ENCODE assay signal across 8 mouse cellular contexts in the genomic region with DNA sequence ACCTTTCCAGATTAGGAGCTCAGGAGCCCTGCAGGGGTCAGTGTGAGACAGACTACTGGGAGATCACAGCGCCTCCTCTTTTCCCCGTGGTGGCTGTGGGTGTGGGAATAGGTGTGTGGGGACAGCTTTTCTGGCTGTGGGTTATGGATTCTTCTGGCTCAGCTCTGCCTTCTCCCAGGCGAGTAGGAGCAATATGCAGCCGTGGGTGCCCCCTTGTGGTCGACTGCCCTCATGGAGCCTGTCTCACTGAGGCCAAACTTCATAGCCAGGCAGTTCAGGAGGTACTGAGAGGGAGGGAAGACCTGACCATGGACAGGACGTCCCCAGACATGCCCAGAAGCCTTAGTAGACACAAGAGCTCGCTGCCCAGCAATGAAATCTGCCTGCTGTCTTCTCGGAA.
A peak's percentile ranks its signal among the peaks of the same experiment; 100 is the strongest.
DNase-seq lines count a peak whose midpoint lies in the region; ATAC-seq and TF ChIP-seq lines count a peak whose summit lies in the region.

No protein-coding gene starts in this region.

- no peaks in the 10 kb centered on the region for H3K27me3 ChIP-seq in intestine, postnatal 0 days (replicated peaks; ENCODE audit: control insufficient read depth, insufficient read depth, low read length)

- no peak overlapping the region for H3K27ac ChIP-seq in intestine, postnatal 0 days (ENCODE audit: low read depth, low read length)

- no peaks in the 10 kb centered on the region for H3K36me3 ChIP-seq in intestine, postnatal 0 days (ENCODE audit: control insufficient read depth, insufficient read depth)

- no peak for ATAC-seq in CD4-positive, CD25-positive, alpha-beta regulatory T cell, adult 4 months
- ATAC-seq in intestine, postnatal 0 days, result peak; percentile 65; the same call in 1 of the 2 replicates
- peak; percentile 85 for ATAC-seq in megakaryocyte-erythroid progenitor cell, adult 5-6 weeks (replicated peaks; ENCODE audit: low FRiP score, low TSS enrichment, poor library complexity, severe bottlenecking)

- TF ChIP-seq CTCF in intestine, postnatal 0 days (IDR thresholded peaks at IDR 0.05; ENCODE audit: low read depth), result peak; percentile 89

- no peak overlapping the region for H3K4me3 ChIP-seq in intestine, postnatal 0 days (ENCODE audit: low read depth, low read length)

- 4% methylated on average over 8 of the region's 8 CpGs for WGBS in intestine, postnatal 0 days

- intact Hi-C loops in left cerebral cortex, postnatal 10 days (cut with DNase I), result no loop called here

- H3K4me1 ChIP-seq in intestine, postnatal 0 days (replicated peaks; ENCODE audit: control insufficient read depth, insufficient read depth, low read length), result no peaks in the 10 kb centered on the region

- DNase-seq in CD4-positive, CD25-positive, alpha-beta regulatory T cell, adult 2 months (ENCODE audit: low read depth, low spot score), result peak; percentile 24
- DNase-seq in embryo, embryonic 9.5 days (ENCODE audit: extremely low spot score), result peak; percentile 81
- peak; percentile 93 for DNase-seq in heart, adult 11 months
- peak; percentile 82 to 87 for DNase-seq in left cerebral cortex, postnatal 10 days (ENCODE audit: extremely low spot score in 1 of 2, low spot score in 2 of 2)
- DNase-seq in skeletal muscle tissue, adult 2 months (ENCODE audit: low read depth, low spot score), result peak; percentile 12

- H3K9me3 ChIP-seq in intestine, postnatal 0 days (ENCODE audit: control insufficient read depth), result no peaks in the 10 kb centered on the region

- no peak overlapping the region for H3K4me2 ChIP-seq in intestine, postnatal 0 days (replicated peaks; ENCODE audit: low read depth)

- H3K9ac ChIP-seq in intestine, postnatal 0 days (ENCODE audit: low read depth, low read length), result no peak overlapping the region

Comparison
In these comparisons a context has a peak if more than half of its experiments do, and no peak if none do; other contexts are left out.
1. DNase-seq: peak in every context shown above with its lines; median percentile 93 in heart, adult 11 months; 84 in left cerebral cortex, postnatal 10 days; 81 in embryo, embryonic 9.5 days; 24 in CD4-positive, CD25-positive, alpha-beta regulatory T cell, adult 2 months; 12 in skeletal muscle tissue, adult 2 months.